Mouse (Mus musculus) right cerebral cortex, postnatal 14 days (tissue): Measurements from ENCODE around the gene Mlxip.

Source experiments
- DNase-seq: peaks from one replicate; pipeline ENCODE4 v3.0.0; 2022

Gene Mlxip

DNA sequence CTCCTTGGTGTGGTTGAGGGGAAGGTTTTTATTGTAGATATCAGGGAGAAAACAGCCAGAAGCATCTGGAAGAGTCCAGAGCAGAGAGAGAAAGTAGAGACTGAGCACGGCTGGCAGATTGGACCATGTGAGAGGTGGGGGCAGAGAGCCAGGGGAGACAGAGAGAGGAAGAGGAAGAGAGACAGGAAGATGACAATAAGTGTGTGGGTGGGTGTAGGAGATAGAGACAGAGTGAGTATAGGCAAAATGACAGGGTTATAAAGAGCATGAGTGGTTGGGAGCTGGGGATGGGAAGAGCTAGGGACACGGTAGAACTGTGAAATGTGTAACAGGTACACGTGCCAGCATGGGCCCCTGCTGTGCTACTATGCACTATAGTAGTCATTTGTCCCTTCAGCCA, 6.1 kb upstream of the Mlxip start:
- no peak for DNase-seq

- no peak for DNase-seq
Measured at GRCm38 (mm10) chr5:123390536-123391441, 3.8 kb upstream of the Mlxip start.

- no peak for DNase-seq
Measured at GRCm38 (mm10) chr5:123391442-123391809, 3.2 kb upstream of the Mlxip start.

- DNase-seq = no peak
Measured at GRCm38 (mm10) chr5:123393786-123394302, 754 bp upstream of the Mlxip start.

- no peak for DNase-seq
Measured at GRCm38 (mm10) chr5:123394957-123395881, 621 bp downstream of the Mlxip start.

DNA sequence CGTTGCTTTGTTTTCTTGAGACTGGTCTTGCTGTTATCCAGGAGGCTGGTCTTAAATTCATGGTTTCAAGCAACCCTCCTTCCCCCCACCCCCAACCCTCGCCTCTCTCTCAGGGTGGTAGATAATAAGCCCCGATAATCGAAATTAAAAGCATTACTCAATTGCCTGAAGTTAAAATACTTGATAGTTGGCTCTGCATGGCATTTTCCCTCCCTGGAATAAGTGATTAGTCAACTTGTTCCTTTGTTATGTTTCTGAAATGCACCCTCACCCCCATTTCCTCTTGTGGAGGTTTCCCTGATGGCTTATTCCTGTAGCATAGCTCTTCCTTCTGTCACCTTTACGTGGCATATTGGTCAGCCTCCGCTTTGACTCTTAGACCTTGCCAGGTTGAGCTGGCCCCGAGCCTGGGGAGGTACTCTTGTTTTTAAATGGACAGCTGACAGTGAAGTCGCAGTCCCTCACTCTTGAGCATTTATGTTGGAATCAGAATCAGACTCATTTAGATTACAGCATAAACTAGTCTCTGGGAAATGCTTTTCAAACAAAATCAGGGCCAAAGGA, 2.4 kb downstream of the Mlxip start:
- DNase-seq = no peak

GRCm38 (mm10) chr5:123397786-123398185, 3.2 kb downstream of the Mlxip start:
- no peak for DNase-seq

GRCm38 (mm10) chr5:123398856-123399498, 4.4 kb downstream of the Mlxip start:
- DNase-seq = no peak

DNA sequence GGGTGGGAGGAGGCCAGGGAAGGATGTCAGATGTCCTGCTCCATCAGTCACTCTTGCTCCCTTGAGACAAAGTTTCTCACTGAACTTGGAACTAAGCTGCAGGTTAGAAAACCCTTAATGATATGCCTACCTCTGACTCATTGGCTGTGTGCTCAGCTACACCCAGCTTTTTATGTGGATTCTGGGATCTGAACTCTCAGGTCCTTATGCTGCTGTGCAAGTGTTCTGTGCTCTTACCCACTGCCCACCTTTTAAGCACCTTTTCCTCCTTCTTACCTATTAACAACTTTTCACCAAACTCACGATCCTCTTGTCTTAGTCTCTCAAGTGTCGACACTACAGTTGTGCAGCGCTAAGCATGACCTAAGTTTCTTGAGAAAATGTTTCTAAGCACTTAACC, 9.9 kb downstream of the Mlxip start:
- no peak for DNase-seq

- no peak for DNase-seq
Measured at GRCm38 (mm10) chr5:123406952-123407351, 12.4 kb downstream of the Mlxip start.

DNA sequence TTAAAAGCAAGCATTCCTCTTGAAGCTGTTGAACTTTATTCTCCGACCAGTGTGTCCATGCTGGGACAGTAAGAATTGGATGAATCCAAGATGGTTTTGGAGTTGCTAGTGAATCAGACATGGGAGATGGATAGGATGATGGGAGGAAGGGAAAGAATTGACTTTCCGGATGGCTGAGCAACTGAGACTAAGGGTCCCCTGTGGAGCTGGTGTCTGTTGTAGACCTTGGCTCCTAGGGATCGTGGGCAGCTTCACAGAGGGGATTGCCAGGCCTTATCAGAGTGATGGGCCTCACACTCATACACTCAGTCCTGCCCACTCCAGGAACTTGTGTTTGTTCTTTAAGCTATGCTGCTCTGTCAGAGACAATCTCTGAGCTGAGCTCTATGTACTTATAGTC, 13.6 kb downstream of the Mlxip start:
- DNase-seq = no peak

GRCm38 (mm10) chr5:123412193-123412592, 17.6 kb downstream of the Mlxip start:
- no peak for DNase-seq

- DNase-seq = no peak
Measured at GRCm38 (mm10) chr5:123413866-123414363, 19.3 kb downstream of the Mlxip start.

- DNase-seq = no peak
Measured at GRCm38 (mm10) chr5:123416149-123416548, 21.6 kb downstream of the Mlxip start.

DNA sequence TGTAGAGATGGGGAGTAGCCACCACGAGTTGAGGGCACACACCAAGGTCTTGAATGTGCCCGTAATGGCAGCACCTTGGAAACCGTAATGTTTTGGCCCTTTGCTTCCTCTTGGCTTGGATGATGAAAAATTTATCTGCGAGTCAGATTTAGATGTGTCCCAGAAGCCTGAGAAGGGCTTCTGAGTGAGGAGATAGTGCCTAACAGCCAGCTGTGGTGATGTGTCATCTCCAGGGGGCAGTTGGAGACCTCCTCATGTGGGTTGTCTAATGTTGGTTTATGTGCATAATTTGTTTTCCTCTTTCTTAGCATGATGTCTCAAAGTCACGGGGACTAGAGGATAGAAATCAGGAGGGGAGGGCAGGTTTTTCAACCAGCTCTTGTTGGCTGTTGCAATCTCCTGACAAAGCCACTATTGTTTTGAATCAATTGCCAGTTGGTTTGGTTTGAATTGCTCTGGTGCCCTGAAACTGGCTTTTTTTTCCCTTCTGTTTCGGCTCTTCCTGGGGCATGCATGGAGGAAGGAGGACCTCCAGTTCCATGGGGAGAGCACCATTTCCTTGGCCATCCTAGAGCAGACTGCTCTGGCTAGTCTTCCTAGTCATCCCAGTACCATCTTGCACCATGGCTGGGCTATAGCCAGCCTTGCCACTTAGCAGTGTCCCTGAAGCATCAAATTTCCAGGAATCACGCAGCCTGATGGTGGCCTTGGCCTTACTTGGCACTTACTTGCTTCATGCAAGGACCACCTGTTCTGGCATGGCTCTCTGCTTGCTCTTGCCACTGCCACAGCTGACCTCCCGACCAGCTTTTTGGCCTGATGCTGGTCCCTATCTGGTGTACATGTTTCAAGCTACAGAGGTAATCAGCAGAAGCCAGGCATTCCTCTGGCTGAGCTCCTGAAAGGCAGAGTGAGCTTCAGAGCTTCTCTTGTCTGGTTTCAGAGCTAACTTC, 22.2 kb downstream of the Mlxip start:
- DNase-seq = no peak

DNA sequence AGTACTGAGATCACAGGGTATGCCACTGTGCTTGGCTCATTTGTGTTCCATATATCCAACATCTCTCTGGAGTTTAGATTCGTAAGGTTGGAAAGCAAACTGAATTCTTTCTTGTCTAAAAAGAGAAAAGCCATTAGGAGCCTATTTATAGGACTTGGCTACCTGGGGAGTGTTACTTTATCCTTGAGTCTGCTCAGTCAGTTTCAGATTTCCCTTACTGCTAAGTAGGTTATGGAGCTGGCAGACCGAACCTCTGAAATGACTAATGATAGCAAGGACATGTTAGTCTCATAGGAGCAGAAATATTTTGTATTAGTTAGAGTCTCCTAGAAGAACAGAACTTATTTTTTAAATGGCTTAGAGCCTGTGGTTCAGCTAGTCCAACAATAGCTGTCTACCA, 29.3 kb downstream of the Mlxip start:
- no peak for DNase-seq

DNA sequence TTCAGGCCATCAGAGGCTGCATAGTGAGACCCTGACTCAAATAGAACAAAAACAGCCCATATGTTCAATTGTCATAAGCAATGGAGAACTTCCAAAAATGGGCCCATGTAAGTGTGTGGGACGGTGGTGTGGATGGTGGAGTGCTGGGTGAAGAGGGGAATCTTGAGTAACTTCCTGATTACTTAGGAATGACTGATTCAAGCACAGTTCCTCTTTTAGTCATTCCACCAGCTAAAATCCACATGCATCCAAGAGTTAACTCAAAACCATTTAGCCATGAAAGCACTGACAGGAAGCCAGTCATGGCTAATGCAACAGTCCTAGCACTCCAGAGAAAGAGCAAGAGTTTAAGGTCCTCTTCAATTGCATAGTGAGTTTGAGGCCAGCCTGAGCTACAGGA, 33.0 kb downstream of the Mlxip start:
- no peak for DNase-seq

- peak; percentile 37 for DNase-seq
Measured at GRCm38 (mm10) chr5:123431524-123432304, 37.1 kb downstream of the Mlxip start.

- DNase-seq = no peak
Measured at GRCm38 (mm10) chr5:123432305-123432874, 37.8 kb downstream of the Mlxip start.
